Mouse (Mus musculus) ES-Bruce4 (cell line): ENCODE measurements around the gene Dnajc27.

Experiments
- CTCF ChIP-seq: IDR thresholded peaks from one replicate; pipeline ENCODE4 v1.8.1; 2011; ENCODE audit warnings: low read depth, low read length
- EP300 ChIP-seq: IDR thresholded peaks from 2 replicates; pipeline ENCODE4 v1.6.1; 2011; ENCODE audit warnings: low read depth, low read length; ENCODE audit not compliant: insufficient read depth
- POLR2A ChIP-seq: IDR thresholded peaks from one replicate; pipeline ENCODE4 v1.8.1; 2011; ENCODE audit warnings: low read length; ENCODE audit not compliant: insufficient read depth

GRCm38 (mm10) chr12:4117136-4117535 is 34.8 kb downstream of the Dnajc27 start:
- TF ChIP-seq POLR2A = no peak
- no peak for TF ChIP-seq CTCF
- TF ChIP-seq EP300 = no peak
